Mouse (Mus musculus) kidney, embryonic 14.5 days (tissue): ENCODE results near the gene Ubp1. TPM values are rescaled to one million over a fixed set of nuclear protein-coding genes. Genes with fewer than 3 reads are reported as not detected.

Experiments
- ATAC-seq: fragments of 200-750 bp; cut with Nextera tagmentation; 2 replicates; pipeline ENCODE4 v1.8.0; 2017; ENCODE audit warnings: moderate number of reproducible peaks, mild to moderate bottlenecking, moderate TSS enrichment, moderate library complexity; ENCODE audit not compliant: low FRiP score, low TSS enrichment
- H3K27ac ChIP-seq: fragments of 300-500 bp; sonication (generic); 2 replicates; pipeline ENCODE4 v1.5.1; 2014; ENCODE audit warnings: low read depth, mild to moderate bottlenecking, low read length, moderate library complexity, mixed read lengths
- H3K27me3 ChIP-seq: fragments of 300-500 bp; sonication (generic); 2 replicates; pipeline ENCODE4 v1.6.1; 2014; ENCODE audit warnings: mild to moderate bottlenecking, low read length; ENCODE audit not compliant: control insufficient read depth, insufficient read depth
- H3K36me3 ChIP-seq: fragments of 300-500 bp; sonication (generic); 2 replicates; pipeline ENCODE4 v1.6.1; 2014; ENCODE audit warnings: low read length, mixed read lengths; ENCODE audit not compliant: control insufficient read depth, insufficient read depth
- H3K4me1 ChIP-seq: fragments of 300-500 bp; sonication (generic); 2 replicates; pipeline ENCODE4 v1.6.1; 2014; ENCODE audit warnings: low read length, mixed read lengths; ENCODE audit not compliant: control insufficient read depth, insufficient read depth
- H3K4me2 ChIP-seq: fragments of 300-500 bp; sonication (generic); replicated peaks from 2 replicates; pipeline ENCODE4 v1.6.1; 2014; ENCODE audit warnings: low read depth, mild to moderate bottlenecking, low read length
- H3K4me3 ChIP-seq: fragments of 300-500 bp; sonication (generic); 2 replicates; pipeline ENCODE4 v1.5.1; 2014; ENCODE audit warnings: mild to moderate bottlenecking, low read length
- H3K9ac ChIP-seq: fragments of 300-500 bp; sonication (generic); 2 replicates; pipeline ENCODE4 v1.6.1; 2014; ENCODE audit warnings: low read depth, mild to moderate bottlenecking, low read length, moderate library complexity
- H3K9me3 ChIP-seq: fragments of 300-500 bp; sonication (generic); 2 replicates; pipeline ENCODE4 v1.6.1; 2016; ENCODE audit warnings: low read length; ENCODE audit not compliant: control insufficient read depth
- WGBS: fragments of 180-500 bp; shearing (Covaris S2); extraction: QIAGEN DNeasy Blood & Tissue Kit; methylation state at CpG from one replicate; pipeline ENCODE4 v1.1.7; 2014; 5-methylcytosine and 5-hydroxymethylcytosine counted together
- polyA plus RNA-seq: library from polyadenylated mRNA; unstranded; fragments of >200 nt; fragmentation: Nextera tagmentation; extraction: Ambion mirVana; gene quantifications from 2 replicates; pipeline ENCODE4 v1.2.1, GENCODE M21; 2014

Gene Ubp1
- polyA plus RNA-seq, 1 experiment from 2014 or later, result 53.9 TPM

GRCm38 (mm10) chr9:114015724-114016123, 85.0 kb downstream of the Ubp1 start:
- H3K4me1 ChIP-seq, result no peaks in the 10 kb centered on the region
- ATAC-seq, result no peak
- H3K9ac ChIP-seq, result no peak overlapping the region
- no peaks in the 10 kb centered on the region for H3K27me3 ChIP-seq
- H3K27ac ChIP-seq, result no peak overlapping the region
- no peaks in the 10 kb centered on the region for H3K36me3 ChIP-seq
- no peak overlapping the region for H3K4me3 ChIP-seq
- WGBS, result 90% methylated on average over 4 of the region's 4 CpGs
- no peak overlapping the region for H3K4me2 ChIP-seq
- no peaks in the 10 kb centered on the region for H3K9me3 ChIP-seq

DNA sequence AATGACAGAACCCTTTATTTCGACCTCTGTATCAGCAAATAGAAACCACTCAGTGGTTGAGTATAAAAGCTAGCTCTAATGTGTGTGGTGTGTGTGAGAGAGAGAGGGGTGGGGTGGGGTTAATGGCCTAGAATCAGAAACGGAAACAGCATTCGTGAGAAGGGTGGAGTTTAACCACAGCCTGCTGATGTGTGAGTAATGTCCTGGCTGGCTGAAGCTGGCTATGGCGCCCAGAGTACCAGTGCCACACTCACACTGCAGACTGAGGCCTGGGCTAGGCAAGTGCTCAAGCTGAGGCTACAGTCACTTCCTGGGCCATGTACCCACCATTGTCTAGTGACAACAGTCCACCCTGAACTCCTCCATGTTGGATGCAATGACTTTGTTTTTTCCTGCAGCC, 85.7 kb downstream of the Ubp1 start:
- 74% methylated on average over 4 of the region's 4 CpGs for WGBS
- no peak overlapping the region for H3K4me2 ChIP-seq
- no peak overlapping the region for H3K9ac ChIP-seq
- H3K27me3 ChIP-seq, result no peaks in the 10 kb centered on the region
- no peak overlapping the region for H3K4me3 ChIP-seq
- no peaks in the 10 kb centered on the region for H3K36me3 ChIP-seq
- no peaks in the 10 kb centered on the region for H3K4me1 ChIP-seq
- H3K9me3 ChIP-seq, result no peaks in the 10 kb centered on the region
- no peak for ATAC-seq
- no peak overlapping the region for H3K27ac ChIP-seq

GRCm38 (mm10) chr9:114019012-114019762, 88.5 kb downstream of the Ubp1 start:
- no peak for ATAC-seq

DNA sequence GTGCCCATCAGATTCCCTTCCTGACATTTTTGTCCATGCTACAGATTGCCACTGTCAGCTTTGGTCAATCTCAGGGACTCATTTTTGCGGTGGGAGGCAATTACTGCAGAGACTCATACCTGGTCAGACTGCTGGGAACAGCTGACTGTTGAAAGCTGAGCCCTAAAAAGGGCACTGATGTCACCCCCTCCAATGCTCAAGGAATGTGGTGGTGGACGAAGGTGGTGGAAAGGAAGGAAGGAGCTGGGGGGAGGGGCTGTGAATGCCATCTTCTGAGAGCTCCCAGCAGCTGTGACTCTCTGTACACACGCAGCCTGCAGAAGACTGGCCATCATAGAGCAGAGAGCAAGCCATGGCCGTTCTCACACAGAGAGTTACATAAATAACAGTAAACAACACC, 91.4 kb downstream of the Ubp1 start:
- Histone ChIP-seq H3K27me3 (no peaks in the 10 kb centered on the region), H3K27ac (no peak overlapping the region), H3K4me2 (no peak overlapping the region), H3K9ac (no peak overlapping the region), H3K4me1 (peaks cover 7% of the 10 kb centered on the region; the same call in 1 of the 2 replicates), H3K36me3 (no peaks in the 10 kb centered on the region), H3K9me3 (no peaks in the 10 kb centered on the region), H3K4me3 (no peak overlapping the region)
- 49% methylated on average over 4 of the region's 4 CpGs for WGBS
- ATAC-seq, result no peak

More at GRCm38 (mm10) chr9:114019012-114019762, 88.5 kb downstream of the Ubp1 start:
- no peaks in the 10 kb centered on the region for H3K9me3 ChIP-seq
- no peak overlapping the region for H3K27ac ChIP-seq
- 93% methylated on average over 7 of the region's 7 CpGs for WGBS
- H3K36me3 ChIP-seq, result no peaks in the 10 kb centered on the region
- no peaks in the 10 kb centered on the region for H3K27me3 ChIP-seq
- H3K4me3 ChIP-seq, result no peak overlapping the region
- H3K9ac ChIP-seq, result no peak overlapping the region
- H3K4me1 ChIP-seq, result no peaks in the 10 kb centered on the region
- H3K4me2 ChIP-seq, result no peak overlapping the region

- WGBS, result 31% methylated on average over 9 of the region's 9 CpGs
- no peaks in the 10 kb centered on the region for H3K9me3 ChIP-seq
- no peaks in the 10 kb centered on the region for H3K27me3 ChIP-seq
- H3K4me1 ChIP-seq, result peaks cover 7% of the 10 kb centered on the region; the same call in 1 of the 2 replicates
- no peak for ATAC-seq
- H3K9ac ChIP-seq, result no peak overlapping the region
- no peak overlapping the region for H3K27ac ChIP-seq
- no peak overlapping the region for H3K4me3 ChIP-seq
- no peak overlapping the region for H3K4me2 ChIP-seq
- no peaks in the 10 kb centered on the region for H3K36me3 ChIP-seq
Observed at GRCm38 (mm10) chr9:114025182-114025581, 94.4 kb downstream of the Ubp1 start.

- H3K4me3 ChIP-seq, result peak overlapping the region; percentile 72
- peak overlapping the region; percentile 47; the same call in 1 of the 2 replicates for H3K9ac ChIP-seq
- no peak for ATAC-seq
- WGBS, result 4% methylated on average over 8 of the region's 8 CpGs
- no peaks in the 10 kb centered on the region for H3K27me3 ChIP-seq
- no peaks in the 10 kb centered on the region for H3K36me3 ChIP-seq
- H3K27ac ChIP-seq, result no peak overlapping the region
- H3K4me2 ChIP-seq, result peak overlapping the region; percentile 92
- H3K4me1 ChIP-seq, result peaks cover 7% of the 10 kb centered on the region; the same call in 1 of the 2 replicates
- no peaks in the 10 kb centered on the region for H3K9me3 ChIP-seq
Observed at GRCm38 (mm10) chr9:114025846-114026245, 95.1 kb downstream of the Ubp1 start.

- Histone ChIP-seq H3K4me3 (peak overlapping the region; percentile 72), H3K27ac (no peak overlapping the region), H3K9ac (peak overlapping the region; percentile 47), H3K36me3 (no peaks in the 10 kb centered on the region), H3K27me3 (no peaks in the 10 kb centered on the region), H3K9me3 (no peaks in the 10 kb centered on the region), H3K4me2 (peak overlapping the region; percentile 92), H3K4me1 (peaks cover 7% of the 10 kb centered on the region; the same call in 1 of the 2 replicates)
- ATAC-seq, result peak; percentile 96
- WGBS, result under 1% methylated on average over 52 of the region's 52 CpGs
Observed at GRCm38 (mm10) chr9:114026261-114026934, 95.7 kb downstream of the Ubp1 start.
